Mouse (Mus musculus) intestine, embryonic 14.5 days (tissue): Measurements from ENCODE around the gene Lhpp. TPM values are rescaled to one million over a fixed set of nuclear protein-coding genes. Genes with fewer than 3 reads are reported as not detected.
A peak's percentile ranks its signal among the peaks of the same experiment; 100 is the strongest.

Experiments
- ATAC-seq: fragments of 200-750 bp; cut with Nextera tagmentation; replicated peaks from 2 replicates; pipeline ENCODE4 v1.8.0; 2017; ENCODE audit warnings: low read depth, moderate number of reproducible peaks, moderate TSS enrichment, moderate library complexity; ENCODE audit not compliant: low FRiP score, low TSS enrichment
- DNase-seq: peaks from one replicate; pipeline ENCODE4 v3.0.0-alpha.2; 2018; ENCODE audit warnings: low spot score
- H3K27ac ChIP-seq: fragments of 300-500 bp; sonication (generic); 2 replicates; pipeline ENCODE4 v1.5.1; 2014; ENCODE audit warnings: low read depth, mild to moderate bottlenecking, control low read depth
- H3K27me3 ChIP-seq: fragments of 300-500 bp; sonication (generic); replicated peaks from 2 replicates; pipeline ENCODE4 v1.6.1; 2014; ENCODE audit warnings: low read length, control low read depth; ENCODE audit not compliant: control insufficient read depth, insufficient read depth
- H3K36me3 ChIP-seq: fragments of 300-500 bp; sonication (generic); 2 replicates; pipeline ENCODE4 v1.6.1; 2014; ENCODE audit warnings: low read length, control low read depth; ENCODE audit not compliant: control insufficient read depth, insufficient read depth
- H3K4me1 ChIP-seq: fragments of 300-500 bp; sonication (generic); replicated peaks from 2 replicates; pipeline ENCODE4 v1.6.1; 2014; ENCODE audit warnings: low read length, control low read depth, mixed read lengths; ENCODE audit not compliant: control insufficient read depth, insufficient read depth
- H3K4me2 ChIP-seq: fragments of 300-500 bp; sonication (generic); 2 replicates; pipeline ENCODE4 v1.6.1; 2014; ENCODE audit warnings: low read length
- H3K4me3 ChIP-seq: fragments of 300-500 bp; sonication (generic); 2 replicates; pipeline ENCODE4 v1.5.1; 2014; ENCODE audit warnings: low read depth, low read length, control low read depth, mixed read lengths
- H3K9ac ChIP-seq: fragments of 300-500 bp; sonication (generic); 2 replicates; pipeline ENCODE4 v1.6.1; 2014; ENCODE audit warnings: mild to moderate bottlenecking, low read length
- H3K9me3 ChIP-seq: fragments of 300-500 bp; sonication (generic); 2 replicates; pipeline ENCODE4 v1.6.1; 2016; ENCODE audit warnings: low read length, control low read depth; ENCODE audit not compliant: control insufficient read depth
- WGBS: fragments of 180-500 bp; shearing (Covaris S2); extraction: QIAGEN DNeasy Blood & Tissue Kit; methylation state at CpG from one replicate; pipeline ENCODE4 v1.1.7; 2014; 5-methylcytosine and 5-hydroxymethylcytosine counted together
- polyA plus RNA-seq: library from polyadenylated mRNA; unstranded; fragments of >200 nt; fragmentation: Nextera tagmentation; extraction: Ambion mirVana; gene quantifications from 2 replicates; pipeline ENCODE4 v1.2.1, GENCODE M21; 2014

Lhpp gene
- polyA plus RNA-seq, 1 experiment from 2014 or later: 39.8 TPM

DNA sequence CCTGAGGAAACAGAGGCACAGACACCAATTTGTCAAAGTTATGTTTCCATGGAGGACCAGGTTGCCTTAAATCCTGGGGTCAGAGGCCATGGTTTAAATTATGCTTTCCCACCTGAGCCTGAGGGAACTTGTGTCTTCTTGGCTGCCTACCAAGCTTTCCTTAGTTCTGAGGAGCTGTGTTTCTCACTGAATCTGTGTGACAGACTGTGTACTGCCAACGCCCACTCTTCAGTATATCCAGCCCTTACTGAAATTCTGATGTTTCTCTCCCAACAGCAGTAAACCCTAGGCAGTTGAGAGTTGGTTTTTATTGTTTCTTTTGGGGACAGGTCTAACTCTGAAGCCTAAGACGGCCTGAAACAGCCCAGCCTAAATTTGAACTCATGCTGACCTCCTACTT, 16.7 kb upstream of the Lhpp start:
- H3K4me2 ChIP-seq: no peak overlapping the region
- no peak overlapping the region for H3K9ac ChIP-seq
- DNase-seq: no peak
- H3K36me3 ChIP-seq: no peaks in the 10 kb centered on the region
- WGBS: 52% methylated on average over 2 of the region's 2 CpGs
- H3K4me3 ChIP-seq: no peak overlapping the region
- 0 out of 2 replicates have a peak, but pooled peaks cover 6% of the 10 kb centered on the region for H3K4me1 ChIP-seq
- peaks cover 40% of the 10 kb centered on the region for H3K27me3 ChIP-seq
- no peaks in the 10 kb centered on the region for H3K9me3 ChIP-seq
- ATAC-seq: no peak
- no peak overlapping the region for H3K27ac ChIP-seq

DNA sequence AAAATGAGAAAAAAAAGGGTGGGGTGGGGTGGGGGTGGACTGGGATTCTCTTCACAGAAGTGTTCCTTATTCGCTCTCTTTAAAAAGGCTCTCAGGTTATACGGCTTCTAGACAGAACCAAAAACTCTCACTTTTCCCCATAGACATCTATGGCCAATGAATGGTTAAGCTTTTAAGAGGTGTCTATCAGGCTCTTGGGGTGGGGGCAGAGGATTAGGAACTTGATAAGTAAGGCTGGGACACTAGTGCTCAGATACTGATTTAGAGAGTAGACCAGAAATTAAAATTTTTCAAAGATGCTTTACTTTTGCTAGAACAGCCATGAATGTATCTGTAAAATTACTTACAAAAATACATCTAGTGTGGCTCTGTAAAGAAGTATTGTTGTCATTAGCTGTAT, 16.1 kb upstream of the Lhpp start:
- no peaks in the 10 kb centered on the region for H3K9me3 ChIP-seq
- ATAC-seq (no peak), DNase-seq (no peak)
- peaks cover 45% of the 10 kb centered on the region for H3K27me3 ChIP-seq
- no peaks in the 10 kb centered on the region for H3K36me3 ChIP-seq
- no peak overlapping the region for H3K4me2 ChIP-seq
- H3K9ac ChIP-seq: no peak overlapping the region
- H3K4me1 ChIP-seq: 0 out of 2 replicates have a peak, but pooled peaks cover 10% of the 10 kb centered on the region
- 77% methylated on average over 2 of the region's 2 CpGs for WGBS
- H3K4me3 ChIP-seq: no peak overlapping the region
- H3K27ac ChIP-seq: no peak overlapping the region

DNA sequence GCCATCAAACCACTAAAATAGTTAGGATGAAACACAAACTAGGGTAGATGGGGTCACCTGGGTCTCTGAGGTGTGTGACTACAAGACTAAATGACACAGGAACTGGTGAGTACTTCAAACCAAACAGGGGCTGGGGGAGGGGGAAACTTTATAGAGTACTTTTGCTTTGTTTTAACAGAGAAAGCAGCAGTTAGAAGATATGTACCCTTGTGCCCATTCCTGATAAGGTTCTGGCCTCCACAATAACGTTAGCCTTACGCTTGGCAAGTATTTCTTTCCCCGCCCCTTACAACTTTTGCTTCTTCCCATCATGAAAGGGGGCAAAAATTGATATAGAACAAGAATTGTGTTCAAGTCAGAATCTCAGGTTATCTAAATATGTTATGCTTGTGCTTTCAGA, 14.7 kb upstream of the Lhpp start:
- DNase-seq: no peak
- ATAC-seq: no peak
- H3K36me3 ChIP-seq: no peaks in the 10 kb centered on the region
- WGBS: 85% methylated on average over 3 of the region's 3 CpGs
- no peak overlapping the region for H3K27ac ChIP-seq
- H3K9me3 ChIP-seq: no peaks in the 10 kb centered on the region
- H3K4me3 ChIP-seq: no peak overlapping the region
- no peak overlapping the region for H3K4me2 ChIP-seq
- H3K9ac ChIP-seq: no peak overlapping the region
- 0 out of 2 replicates have a peak, but pooled peaks cover 12% of the 10 kb centered on the region for H3K4me1 ChIP-seq
- peaks cover 60% of the 10 kb centered on the region for H3K27me3 ChIP-seq

DNA sequence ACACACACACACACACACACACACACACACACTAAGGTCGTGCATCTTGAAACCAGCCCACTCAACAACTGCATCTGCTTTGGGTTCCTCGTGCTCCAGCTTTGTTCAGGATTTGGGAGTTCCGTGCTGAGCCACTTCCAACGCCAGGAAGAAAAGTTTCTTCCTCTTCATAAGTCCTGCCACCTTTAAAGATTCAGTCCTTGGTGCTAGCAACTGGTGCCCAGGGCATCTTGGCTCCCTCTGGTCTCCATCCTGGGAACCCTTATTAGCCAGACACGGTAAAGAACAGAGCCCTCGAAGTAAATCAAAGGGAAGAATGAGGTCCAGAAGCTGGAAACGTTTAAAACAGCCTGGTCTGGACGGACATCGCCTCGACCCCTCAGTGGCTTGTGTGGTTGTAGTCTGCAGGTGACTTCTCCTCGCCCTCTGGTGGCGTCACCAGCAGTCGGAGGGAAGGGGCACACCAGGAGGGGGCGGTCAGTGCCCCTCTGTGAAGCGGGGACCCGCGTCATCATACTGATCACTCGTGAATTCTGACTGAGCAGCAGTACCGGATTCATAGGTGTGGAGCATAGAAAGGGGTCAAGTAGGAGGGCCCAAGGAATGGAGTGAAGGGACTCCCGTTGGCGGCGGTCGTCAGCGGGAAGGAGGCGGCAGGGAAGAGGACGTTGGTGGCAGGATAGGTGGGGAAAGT, 13.7 kb upstream of the Lhpp start:
- DNase-seq: peak; percentile 65
- H3K27me3 ChIP-seq: peaks cover 69% of the 10 kb centered on the region
- WGBS: 13% methylated on average over 26 of the region's 26 CpGs
- no peaks in the 10 kb centered on the region for H3K36me3 ChIP-seq
- H3K9ac ChIP-seq: 0 out of 2 replicates have a peak overlapping the region, but pooled peaks have one; percentile 22
- H3K4me2 ChIP-seq: peak overlapping the region; percentile 83
- peak; percentile 7; the same call in 1 of the 2 replicates for ATAC-seq
- H3K9me3 ChIP-seq: no peaks in the 10 kb centered on the region
- H3K27ac ChIP-seq: no peak overlapping the region
- H3K4me1 ChIP-seq: 0 out of 2 replicates have a peak, but pooled peaks cover 12% of the 10 kb centered on the region
- H3K4me3 ChIP-seq: peak overlapping the region; percentile 47

DNA sequence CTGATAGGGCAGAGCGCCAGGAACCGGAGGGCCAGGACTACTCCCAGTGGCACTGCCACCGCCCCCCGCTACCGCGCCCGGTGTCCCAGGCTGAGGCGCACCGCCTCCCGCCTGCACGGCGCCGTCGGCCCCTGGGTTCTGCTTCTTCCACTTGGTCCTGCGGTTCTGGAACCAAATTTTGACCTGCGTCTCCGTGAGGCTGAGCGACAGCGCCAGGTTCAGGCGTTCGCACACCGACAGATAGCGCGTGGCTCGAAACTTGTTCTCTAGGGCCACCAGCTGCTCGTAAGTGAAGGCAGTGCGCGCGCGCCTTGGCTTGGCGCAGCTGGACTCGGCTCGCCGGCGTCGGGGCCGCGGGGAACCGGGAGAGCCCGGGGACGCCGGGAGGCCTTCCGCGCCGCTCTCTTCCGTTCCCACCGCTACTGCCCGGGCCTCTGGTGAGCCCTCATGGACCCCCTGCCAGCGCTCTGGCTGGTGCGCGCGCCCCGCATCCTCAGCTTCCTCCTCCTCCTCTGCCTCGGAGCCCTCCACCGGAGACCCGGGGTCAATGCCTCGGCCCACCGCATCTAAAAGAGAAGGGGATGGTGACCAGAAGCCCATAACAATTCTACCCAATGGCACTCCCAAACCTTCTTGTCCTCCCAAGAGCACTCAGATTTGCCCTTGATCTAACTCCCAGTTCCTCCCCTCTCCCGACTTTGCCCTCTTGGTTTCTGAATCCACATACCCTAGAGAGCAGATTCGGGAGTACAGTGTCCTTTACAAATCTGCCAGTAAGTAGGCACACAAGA, 13.0 kb upstream of the Lhpp start:
- H3K9ac ChIP-seq: 0 out of 2 replicates have a peak overlapping the region, but pooled peaks have one; percentile 22
- peak overlapping the region; percentile 47 for H3K4me3 ChIP-seq
- no peaks in the 10 kb centered on the region for H3K36me3 ChIP-seq
- ATAC-seq: peak; percentile 51; the same call in 1 of the 2 replicates
- 0 out of 2 replicates have a peak, but pooled peaks cover 12% of the 10 kb centered on the region for H3K4me1 ChIP-seq
- no peaks in the 10 kb centered on the region for H3K9me3 ChIP-seq
- H3K27me3 ChIP-seq: peaks cover 77% of the 10 kb centered on the region
- H3K4me2 ChIP-seq: peak overlapping the region; percentile 83
- peak; percentile 75 for DNase-seq
- WGBS: under 1% methylated on average over 59 of the region's 60 CpGs
- no peak overlapping the region for H3K27ac ChIP-seq

DNA sequence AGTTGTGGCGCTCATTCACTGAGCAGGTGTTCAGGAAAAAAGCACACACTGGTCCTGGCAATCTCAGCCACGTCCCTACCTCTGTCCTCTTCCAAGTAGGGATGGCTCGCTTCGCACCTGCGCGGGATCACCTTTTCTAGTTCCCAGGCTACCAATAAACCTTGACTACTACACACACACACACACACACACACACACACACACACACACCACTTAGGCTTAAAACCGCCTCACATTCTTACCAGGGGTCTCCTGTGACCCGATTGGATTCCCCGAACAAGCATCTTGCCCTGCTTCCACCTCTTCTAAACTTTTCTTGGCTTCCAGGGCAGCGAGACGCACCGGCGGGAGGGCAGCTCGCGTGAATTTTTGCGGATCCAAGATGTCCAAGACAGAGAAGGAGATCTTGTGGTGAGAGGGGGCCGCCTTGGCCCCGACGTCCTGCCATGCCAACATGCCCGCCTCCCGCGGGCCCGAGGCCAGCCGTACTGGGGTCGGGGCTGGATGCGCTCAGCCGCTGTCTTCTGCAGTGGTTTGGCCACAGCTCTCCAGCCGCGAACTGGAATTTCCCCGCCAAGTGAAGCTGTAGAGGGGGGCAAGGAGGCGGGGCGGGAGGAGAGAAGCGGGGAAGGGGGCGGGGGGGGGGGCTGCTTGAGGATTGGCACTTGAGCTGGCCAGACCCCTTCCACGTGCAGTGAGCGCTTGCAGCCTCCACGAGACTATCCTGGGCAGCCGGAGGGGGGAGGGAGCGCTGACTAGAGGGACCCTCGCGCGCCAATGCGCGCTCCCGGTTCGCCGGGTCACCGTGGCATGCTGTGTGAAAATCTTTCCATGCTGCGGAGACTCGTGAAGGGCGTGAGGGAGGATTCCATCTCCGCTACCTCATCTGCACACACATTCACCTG, 11.1 kb upstream of the Lhpp start, which contains the start of gene Nkx1-2:
Nkx1-2 (minus strand) TSS at position 567 of the 905 bp plus-strand sequence.
- ATAC-seq: no peak
- peak; percentile 69 for DNase-seq

DNA sequence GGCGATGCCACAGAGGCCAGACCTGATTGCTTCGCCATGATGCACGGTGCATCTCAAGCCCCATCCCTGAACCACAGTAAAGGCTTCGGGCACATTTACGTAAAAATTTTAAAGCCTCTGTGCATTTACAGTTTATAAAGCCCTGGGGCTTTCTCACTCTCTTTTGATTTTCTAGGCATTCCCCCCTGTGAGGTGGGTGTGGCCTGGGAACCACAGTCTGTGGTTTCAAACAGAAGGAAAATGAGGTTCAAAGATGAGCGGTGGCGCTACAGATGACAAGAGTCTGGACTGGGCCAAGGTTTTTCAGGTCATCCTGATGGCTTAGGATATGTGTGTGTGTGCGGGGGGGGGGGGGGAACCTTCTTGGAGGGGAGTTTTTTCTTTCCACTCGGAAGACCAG, 10.4 kb upstream of the Lhpp start:
- no peak overlapping the region for H3K9ac ChIP-seq
- 6% methylated on average over 9 of the region's 9 CpGs for WGBS
- H3K4me3 ChIP-seq: peak overlapping the region; percentile 35
- no peaks in the 10 kb centered on the region for H3K9me3 ChIP-seq
- no peak overlapping the region for H3K27ac ChIP-seq
- ATAC-seq: no peak
- 0 out of 2 replicates have a peak, but pooled peaks cover 12% of the 10 kb centered on the region for H3K4me1 ChIP-seq
- no peak for DNase-seq
- peaks cover 89% of the 10 kb centered on the region for H3K27me3 ChIP-seq
- H3K4me2 ChIP-seq: peak overlapping the region; percentile 71
- H3K36me3 ChIP-seq: no peaks in the 10 kb centered on the region

More for the DNA sequence above, 11.1 kb upstream of the Lhpp start, which contains the start of gene Nkx1-2:
- H3K4me1 ChIP-seq: 0 out of 2 replicates have a peak, but pooled peaks cover 12% of the 10 kb centered on the region
- peak within 1 kb of the TSS; percentile 71 for H3K4me2 ChIP-seq
- H3K9me3 ChIP-seq: no peaks in the 10 kb centered on the region
- WGBS: 2% methylated on average over 49 of the region's 52 CpGs
- H3K9ac ChIP-seq: no peak within 1 kb of the TSS
- H3K27ac ChIP-seq: no peak within 1 kb of the TSS
- H3K27me3 ChIP-seq: peaks cover 91% of the 10 kb centered on the region
- peak within 1 kb of the TSS; percentile 35 for H3K4me3 ChIP-seq
- H3K36me3 ChIP-seq: no peaks in the 10 kb centered on the region

DNA sequence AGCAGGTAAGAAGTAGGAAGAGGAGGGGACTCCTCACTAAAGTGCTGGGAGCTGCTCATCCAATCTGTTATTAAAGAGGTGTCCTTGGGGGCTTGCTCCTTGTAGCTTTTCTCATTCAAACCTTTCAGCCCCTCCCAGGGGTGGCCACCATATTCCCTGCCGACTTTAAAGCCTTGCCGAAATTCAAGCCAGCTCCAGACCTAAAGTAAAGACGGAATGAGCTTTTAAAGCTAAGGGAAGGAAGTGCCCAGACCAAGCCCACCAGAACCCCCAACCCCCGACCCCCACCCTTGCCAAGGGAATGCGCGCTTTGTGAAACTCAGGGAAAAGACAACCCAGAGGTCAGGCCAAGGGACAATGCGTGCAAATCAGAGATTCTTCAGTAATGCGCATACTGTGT, 9.5 kb upstream of the Lhpp start:
- DNase-seq (no peak), ATAC-seq (no peak)
- 17% methylated on average over 8 of the region's 8 CpGs for WGBS
- Histone ChIP-seq H3K27ac (no peak overlapping the region), H3K27me3 (peaks cover 80% of the 10 kb centered on the region), H3K9ac (no peak overlapping the region), H3K4me1 (0 out of 2 replicates have a peak, but pooled peaks cover 12% of the 10 kb centered on the region), H3K4me2 (no peak overlapping the region), H3K36me3 (no peaks in the 10 kb centered on the region), H3K9me3 (no peaks in the 10 kb centered on the region), H3K4me3 (no peak overlapping the region)
